Mouse (Mus musculus) CD4-positive naive resting alpha-beta T cell, adult 76 days (primary cell): Measurements from ENCODE around the gene Gm19426. TPM values are rescaled to one million over a fixed set of nuclear protein-coding genes. Genes with fewer than 3 reads are reported as not detected.

Experiments
- total RNA-seq: library from RNA; stranded (reverse); gene quantifications from one replicate; pipeline ENCODE4 v1.2.4, GENCODE M21; 2023

Gm19426 gene
- not detected for total RNA-seq

GRCm38 (mm10) chr2:84743561-84743960 lies at the start of gene Gm19426:
Gene Gm19426 (minus strand): TSS chr2:84743655.

GRCm38 (mm10) chr2:84775241-84775640 lies 31.8 kb upstream of the Gm19426 start, which contains the start of gene Serping1:
Gene Serping1 (minus strand): TSS chr2:84775444.

DNA sequence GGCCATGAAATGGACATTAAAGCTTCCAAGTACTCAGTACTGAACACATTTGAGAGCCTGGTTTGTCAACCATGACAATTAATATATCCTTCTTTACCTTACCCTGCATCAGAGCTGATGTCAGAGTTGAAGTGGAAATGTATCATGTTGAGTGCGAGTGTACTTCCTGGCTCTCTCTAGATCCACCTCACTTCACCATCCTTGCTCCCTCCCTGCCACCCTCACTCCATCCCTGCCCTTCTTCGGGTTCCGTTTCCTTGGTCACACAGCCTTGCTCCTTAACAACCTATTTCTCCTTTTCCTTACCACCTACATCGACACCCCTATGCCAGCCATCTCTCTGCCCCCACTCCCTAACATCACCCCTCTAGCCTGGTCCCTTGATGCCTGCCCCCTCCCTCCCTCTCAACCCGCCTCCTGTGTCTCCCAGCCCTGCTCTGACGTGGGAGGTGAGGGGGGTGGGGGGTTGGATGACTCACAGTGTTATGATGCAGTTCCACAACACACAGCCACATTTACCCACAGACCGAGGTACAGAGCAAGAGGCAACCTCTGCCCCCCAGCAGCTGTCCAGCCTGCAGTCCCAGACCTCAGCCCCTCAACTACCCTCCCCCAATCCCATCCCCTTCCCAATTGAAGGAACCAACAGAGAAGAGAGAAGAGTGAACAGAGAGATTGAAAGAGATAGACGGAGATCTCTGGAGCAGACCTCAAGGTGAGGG lies 9.7 kb downstream of the Gm19426 start, which contains the start of gene Ypel4:
TSS of gene Ypel4 (plus strand) at position 480 of the 722 bp plus-strand sequence.

GRCm38 (mm10) chr2:84727172-84727858 lies 16.1 kb downstream of the Gm19426 start, which contains the start of gene Clp1:
Gene Clp1 (minus strand): TSS chr2:84727350.

GRCm38 (mm10) chr2:84714811-84715561 lies 28.5 kb downstream of the Gm19426 start, which contains the start of gene Zdhhc5:
Gene Zdhhc5 (minus strand): TSS chr2:84715180.

Other genes starting within 250 kb of the Gm19426 start
- gene Ctnnd1, start 92.9 kb downstream of the Gm19426 start, total RNA-seq: 1.4 TPM
- gene Btbd18, start 84.6 kb downstream of the Gm19426 start, total RNA-seq: 0.18 TPM
- gene Selenoh, start 72.9 kb downstream of the Gm19426 start, total RNA-seq: 36.1 TPM
- gene Gm28635, start 65.6 kb downstream of the Gm19426 start, total RNA-seq: not detected
- gene Med19, start 65.3 kb downstream of the Gm19426 start, total RNA-seq: 12.3 TPM
- gene Tmx2, start 64.5 kb downstream of the Gm19426 start, total RNA-seq: 29.7 TPM
- 53.3 TPM for gene Zdhhc5, start 28.5 kb downstream of the Gm19426 start, total RNA-seq
- gene Clp1, start 16.3 kb downstream of the Gm19426 start, total RNA-seq: 28.8 TPM
- gene Ypel4, start 9.6 kb downstream of the Gm19426 start, total RNA-seq: 1.9 TPM
- gene Serping1, start 31.8 kb upstream of the Gm19426 start, total RNA-seq: not detected
- 13.1 TPM for gene Ube2l6, start 55.2 kb upstream of the Gm19426 start, total RNA-seq
- gene Smtnl1, start 79.0 kb upstream of the Gm19426 start, total RNA-seq: not detected
- gene Timm10, start 83.3 kb upstream of the Gm19426 start, total RNA-seq: 9.4 TPM
- 1.4 TPM for gene Slc43a1, start 95.2 kb upstream of the Gm19426 start, total RNA-seq
- gene Rtn4rl2, start 143.1 kb upstream of the Gm19426 start, total RNA-seq: not detected
- gene Slc43a3, start 192.9 kb upstream of the Gm19426 start, total RNA-seq: 2.4 TPM
- gene Prg2, start 236.8 kb upstream of the Gm19426 start, total RNA-seq: 3.1 TPM
- not detected for gene Prg3, start 244.6 kb upstream of the Gm19426 start, total RNA-seq